Mouse (Mus musculus) heart, adult 2 months (tissue): ENCODE measurements around the gene Ms4a14. TPM values are rescaled to one million over a fixed set of nuclear protein-coding genes. Genes with fewer than 3 reads are reported as not detected.
"Not testable (repeated sequence)": the region's sequence is repeated elsewhere in the genome, so short reads cannot be mapped to it uniquely, and the experiment has no call there.

Source experiments
- DNase-seq, 2 experiments: peaks; one replicate each; pipeline ENCODE4 v3.0.0; 2021
- H3K27ac ChIP-seq: fragments of 200-600 bp; 2 replicates; pipeline ENCODE4 v1.8.1; 2022
- H3K27me3 ChIP-seq: fragments of 200-500 bp; 2 replicates; pipeline ENCODE4 v1.6.1; 2012; ENCODE audit warnings: mild to moderate bottlenecking, low read length, inconsistent platforms, mixed read lengths; ENCODE audit not compliant: control insufficient read depth, insufficient read depth
- H3K36me3 ChIP-seq: fragments of 200-500 bp; 2 replicates; pipeline ENCODE4 v1.6.1; 2012; ENCODE audit warnings: low read length, inconsistent platforms; ENCODE audit not compliant: control insufficient read depth, insufficient read depth
- H3K4me1 ChIP-seq: fragments of 200-500 bp; 2 replicates; pipeline ENCODE4 v1.6.1; 2011; ENCODE audit warnings: low read length; ENCODE audit not compliant: control insufficient read depth, insufficient read depth
- H3K4me3 ChIP-seq: fragments of 200-600 bp; 2 replicates; pipeline ENCODE4 v1.8.1; 2022
- H3K79me2 ChIP-seq: fragments of 200-500 bp; replicated peaks from 2 replicates; pipeline ENCODE4 v1.6.1; 2012; ENCODE audit warnings: mild to moderate bottlenecking, inconsistent platforms, low read length, moderate library complexity, mixed read lengths; ENCODE audit not compliant: control insufficient read depth, insufficient read depth
- H3K9ac ChIP-seq: fragments of 200-500 bp; 2 replicates; pipeline ENCODE4 v1.6.1; 2012; ENCODE audit warnings: low read depth, mild to moderate bottlenecking, control low read depth, inconsistent platforms, low read length, mixed read lengths
- CTCF ChIP-seq: fragments of 200-600 bp; IDR thresholded peaks from 2 replicates; pipeline ENCODE4 v1.8.1; 2022; ENCODE audit warnings: antibody characterized with exemption, mild to moderate bottlenecking, moderate library complexity
- EP300 ChIP-seq: fragments of 200-500 bp; IDR thresholded peaks from 2 replicates; pipeline ENCODE4 v1.6.1; 2011; ENCODE audit warnings: low read depth, low read length, control low read depth; ENCODE audit not compliant: insufficient read depth
- POLR2A ChIP-seq: fragments of 200-500 bp; IDR thresholded peaks from 2 replicates; pipeline ENCODE4 v1.6.1; 2011; ENCODE audit warnings: mild to moderate bottlenecking, low read depth, low read length, control low read depth; ENCODE audit not compliant: insufficient read depth
- WGBS: fragments of 180-500 bp; shearing (Covaris S2); methylation state at CpG from one replicate; pipeline ENCODE4 v1.1.7; 2018; 5-methylcytosine and 5-hydroxymethylcytosine counted together
- intact Hi-C: fragments of 180-260 bp; cut with DNase I; formaldehyde crosslinking; loops from one replicate; pipeline ENCODE4 v1.15.1; 2025
- polyA plus RNA-seq: library from polyadenylated mRNA; depleted of rRNA; stranded (reverse); fragments of >200 nt; gene quantifications from 2 replicates; pipeline ENCODE4 v1.2.3, GENCODE M21; 2012; rRNA removed
- total RNA-seq, 2 experiments: library from RNA; stranded (reverse); gene quantifications; 2 replicates each; pipeline ENCODE4 v1.2.3; 2021

Ms4a14 gene
- total and polyA plus RNA-seq, 3 experiments = 0.25 TPM; not detected in 2

GRCm38 (mm10) chr19:11266956-11267355, 47.3 kb downstream of the Ms4a14 start:
- DNase-seq = no peak
- 57% methylated on average over 4 of the region's 4 CpGs for WGBS
- no peak overlapping the region for H3K4me3 ChIP-seq
- H3K4me1 ChIP-seq = no peaks in the 10 kb centered on the region
- TF ChIP-seq CTCF (no peak), EP300 (no peak), POLR2A (no peak)
- no peak overlapping the region for H3K9ac ChIP-seq
- no peaks in the 10 kb centered on the region for H3K27me3 ChIP-seq
- intact Hi-C loops = no loop called here
- no peak overlapping the region for H3K27ac ChIP-seq
- no peaks in the 10 kb centered on the region for H3K79me2 ChIP-seq
- no peaks in the 10 kb centered on the region for H3K36me3 ChIP-seq

GRCm38 (mm10) chr19:11266052-11266845, 48.0 kb downstream of the Ms4a14 start, which contains the start of gene Ms4a1:
TSS of gene Ms4a1 (minus strand) at chr19:11266241.
- H3K9ac ChIP-seq = no peak within 1 kb of the TSS

GRCm38 (mm10) chr19:11264602-11265185, 49.6 kb downstream of the Ms4a14 start:
- Histone ChIP-seq H3K4me3 (no peak overlapping the region), H3K9ac (no peak overlapping the region), H3K4me1 (no peaks in the 10 kb centered on the region), H3K36me3 (no peaks in the 10 kb centered on the region), H3K27me3 (no peaks in the 10 kb centered on the region), H3K79me2 (no peaks in the 10 kb centered on the region), H3K27ac (no peak overlapping the region)
- 73% methylated on average over 9 of the region's 9 CpGs for WGBS
- TF ChIP-seq EP300 (no peak), POLR2A (no peak), CTCF (no peak)
- intact Hi-C loops = no loop called here
- DNase-seq = no peak

More at GRCm38 (mm10) chr19:11266052-11266845, 48.0 kb downstream of the Ms4a14 start, which contains the start of gene Ms4a1:
- H3K27me3 ChIP-seq = no peaks in the 10 kb centered on the region
- no peak within 1 kb of the TSS for H3K4me3 ChIP-seq
- H3K36me3 ChIP-seq = no peaks in the 10 kb centered on the region
- intact Hi-C loops = no loop called here
- H3K79me2 ChIP-seq = no peaks in the 10 kb centered on the region
- WGBS = 73% methylated on average over 8 of the region's 8 CpGs
- no peaks in the 10 kb centered on the region for H3K4me1 ChIP-seq
- no peak for TF ChIP-seq EP300
- TF ChIP-seq CTCF = no peak
- TF ChIP-seq POLR2A = no peak
- peak in 1 of 2 experiments; percentile 11 for DNase-seq
- no peak within 1 kb of the TSS for H3K27ac ChIP-seq

GRCm38 (mm10) chr19:11263549-11263948, 50.7 kb downstream of the Ms4a14 start:
- WGBS = 70% methylated on average over 3 of the region's 3 CpGs
- no peak overlapping the region for H3K9ac ChIP-seq
- H3K4me3 ChIP-seq = no peak overlapping the region
- H3K36me3 ChIP-seq = no peaks in the 10 kb centered on the region
- no peaks in the 10 kb centered on the region for H3K4me1 ChIP-seq
- intact Hi-C loops = no loop called here
- no peaks in the 10 kb centered on the region for H3K27me3 ChIP-seq
- no peak for TF ChIP-seq CTCF
- TF ChIP-seq EP300 = no peak
- TF ChIP-seq POLR2A = no peak
- no peak for DNase-seq
- no peak overlapping the region for H3K27ac ChIP-seq
- no peaks in the 10 kb centered on the region for H3K79me2 ChIP-seq

GRCm38 (mm10) chr19:11262932-11263331, 51.3 kb downstream of the Ms4a14 start:
- H3K4me3 ChIP-seq, H3K27ac ChIP-seq, H3K27me3 ChIP-seq, H3K79me2 ChIP-seq, H3K4me1 ChIP-seq, H3K36me3 ChIP-seq, intact Hi-C loops, H3K9ac ChIP-seq, DNase-seq: not testable (repeated sequence)
- 46% methylated on average over 4 of the region's 4 CpGs for WGBS

GRCm38 (mm10) chr19:11261522-11261921, 52.7 kb downstream of the Ms4a14 start:
- WGBS = 65% methylated on average over 2 of the region's 2 CpGs
- Histone ChIP-seq H3K79me2 (no peaks in the 10 kb centered on the region), H3K27me3 (no peaks in the 10 kb centered on the region), H3K9ac (no peak overlapping the region), H3K36me3 (no peaks in the 10 kb centered on the region), H3K27ac (no peak overlapping the region), H3K4me1 (no peaks in the 10 kb centered on the region), H3K4me3 (no peak overlapping the region)
- DNase-seq = no peak
- TF ChIP-seq EP300 = no peak
- no peak for TF ChIP-seq CTCF
- no peak for TF ChIP-seq POLR2A
- intact Hi-C loops = no loop called here

Other genes with a start within 250 kb of the Ms4a14 start
- 1 to 10 TPM; 2.2 to 2.4 TPM for gene Ms4a8a, start 233.4 kb downstream of the Ms4a14 start, total RNA-seq
- 1.1 and 1.7 TPM in 2 replicates for gene Ms4a8a, start 233.4 kb downstream of the Ms4a14 start, polyA plus RNA-seq
- not detected for gene 1700017D01Rik, start 183.6 kb downstream of the Ms4a14 start, total RNA-seq
- gene 1700017D01Rik, start 183.6 kb downstream of the Ms4a14 start, polyA plus RNA-seq = 0.08 and 0.15 TPM in 2 replicates
- gene 1700025F22Rik, start 149.1 kb downstream of the Ms4a14 start, total RNA-seq = not detected
- gene 1700025F22Rik, start 149.1 kb downstream of the Ms4a14 start, polyA plus RNA-seq = not detected in 2 replicates
- gene Ms4a13, start 117.7 kb downstream of the Ms4a14 start, total RNA-seq = not detected
- gene Ms4a13, start 117.7 kb downstream of the Ms4a14 start, polyA plus RNA-seq = not detected in 2 replicates
- not detected for gene Ms4a12, start 82.0 kb downstream of the Ms4a14 start, total RNA-seq
- gene Ms4a12, start 82.0 kb downstream of the Ms4a14 start, polyA plus RNA-seq = not detected in 2 replicates
- under 1 TPM; 0.47 to 0.73 TPM for gene Ms4a1, start 48.2 kb downstream of the Ms4a14 start, total RNA-seq
- gene Ms4a1, start 48.2 kb downstream of the Ms4a14 start, polyA plus RNA-seq = 0.50 and 1.1 TPM in 2 replicates
- not detected for gene Ms4a5, start 30.6 kb downstream of the Ms4a14 start, total RNA-seq
- gene Ms4a5, start 30.6 kb downstream of the Ms4a14 start, polyA plus RNA-seq = not detected in 2 replicates
- 1 to 10 TPM in 1 of 2 experiments, under 1 TPM in 1; 0.76 to 1.0 TPM for gene Ms4a7, start 21.7 kb upstream of the Ms4a14 start, total RNA-seq
- gene Ms4a7, start 21.7 kb upstream of the Ms4a14 start, polyA plus RNA-seq = 2.1 and 2.2 TPM in 2 replicates
- 1 to 10 TPM; 5.7 to 8.0 TPM for gene Ms4a4a, start 61.1 kb upstream of the Ms4a14 start, total RNA-seq
- 0.35 and 1.5 TPM in 2 replicates for gene Ms4a4a, start 61.1 kb upstream of the Ms4a14 start, polyA plus RNA-seq
- gene Ms4a4c, start 90.3 kb upstream of the Ms4a14 start, total RNA-seq = under 1 TPM; 0.77 to 0.84 TPM
- gene Ms4a4c, start 90.3 kb upstream of the Ms4a14 start, polyA plus RNA-seq = 0.18 and 1.2 TPM in 2 replicates
- gene Ms4a4b, start 129.1 kb upstream of the Ms4a14 start, total RNA-seq = under 1 TPM; 0.59 to 0.65 TPM
- 1.8 and 2.8 TPM in 2 replicates for gene Ms4a4b, start 129.1 kb upstream of the Ms4a14 start, polyA plus RNA-seq
- gene Ms4a6c, start 154.9 kb upstream of the Ms4a14 start, total RNA-seq = 1 to 10 TPM; 8.1 to 9.1 TPM
- gene Ms4a6c, start 154.9 kb upstream of the Ms4a14 start, polyA plus RNA-seq = 3.9 and 4.0 TPM in 2 replicates
- gene Gm8369, start 171.5 kb upstream of the Ms4a14 start, total RNA-seq = under 1 TPM in 1 of 2 experiments, not detected in 1; 0.32 TPM
- gene Gm8369, start 171.5 kb upstream of the Ms4a14 start, polyA plus RNA-seq = 1.4 and 1.7 TPM in 2 replicates
- 1 to 10 TPM; 5.1 to 9.3 TPM for gene Ms4a6b, start 202.1 kb upstream of the Ms4a14 start, total RNA-seq
- 3.1 and 4.5 TPM in 2 replicates for gene Ms4a6b, start 202.1 kb upstream of the Ms4a14 start, polyA plus RNA-seq
- 1 to 10 TPM; 6.9 to 8.0 TPM for gene Ms4a4d, start 222.3 kb upstream of the Ms4a14 start, total RNA-seq
- gene Ms4a4d, start 222.3 kb upstream of the Ms4a14 start, polyA plus RNA-seq = 16.0 and 19.6 TPM in 2 replicates